Mouse (Mus musculus) cerebellum, adult 11 months (tissue): Measurements from ENCODE around the gene Lias.

Source experiments
- DNase-seq: peaks from one replicate; pipeline ENCODE4 v3.0.0; 2022

The Lias gene

DNA sequence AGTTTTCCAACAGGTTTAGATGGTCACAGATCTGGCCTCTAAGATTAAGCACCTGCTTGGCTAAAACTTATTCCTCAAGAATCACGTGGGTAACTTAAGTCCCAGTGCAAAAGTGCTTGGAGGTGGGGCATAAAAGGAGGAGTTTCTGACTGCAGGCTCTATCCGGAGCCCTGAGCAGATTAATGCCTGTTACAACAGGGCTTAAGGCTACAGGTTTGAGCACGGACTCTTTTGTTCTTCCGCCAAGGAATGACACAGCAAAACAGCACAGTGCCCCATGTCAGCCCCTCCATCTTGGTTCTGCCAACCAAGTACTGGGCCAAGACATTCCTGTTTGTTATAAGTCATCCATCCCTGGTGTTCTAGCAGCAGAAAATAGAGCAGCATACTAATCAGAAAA is 37.0 kb downstream of the Lias start:
- no peak for DNase-seq

DNA sequence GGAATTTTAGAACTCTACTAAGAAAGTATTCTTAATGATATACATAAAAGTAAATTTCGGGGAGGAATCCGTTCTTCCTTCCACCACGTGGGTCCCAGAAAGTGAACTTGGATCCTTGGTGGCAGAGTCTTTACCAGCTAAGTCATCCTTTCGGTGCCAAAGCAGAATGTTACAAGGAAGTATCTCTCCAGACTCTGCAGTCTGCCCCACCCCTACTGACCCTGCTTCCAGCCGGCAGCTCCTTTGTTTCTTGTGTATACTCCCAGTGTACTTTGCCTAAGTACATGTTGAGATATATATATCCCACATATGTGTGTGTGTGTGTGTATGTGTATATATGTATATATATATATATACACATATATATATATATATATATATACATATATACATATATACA is 38.1 kb downstream of the Lias start:
- no peak for DNase-seq

DNA sequence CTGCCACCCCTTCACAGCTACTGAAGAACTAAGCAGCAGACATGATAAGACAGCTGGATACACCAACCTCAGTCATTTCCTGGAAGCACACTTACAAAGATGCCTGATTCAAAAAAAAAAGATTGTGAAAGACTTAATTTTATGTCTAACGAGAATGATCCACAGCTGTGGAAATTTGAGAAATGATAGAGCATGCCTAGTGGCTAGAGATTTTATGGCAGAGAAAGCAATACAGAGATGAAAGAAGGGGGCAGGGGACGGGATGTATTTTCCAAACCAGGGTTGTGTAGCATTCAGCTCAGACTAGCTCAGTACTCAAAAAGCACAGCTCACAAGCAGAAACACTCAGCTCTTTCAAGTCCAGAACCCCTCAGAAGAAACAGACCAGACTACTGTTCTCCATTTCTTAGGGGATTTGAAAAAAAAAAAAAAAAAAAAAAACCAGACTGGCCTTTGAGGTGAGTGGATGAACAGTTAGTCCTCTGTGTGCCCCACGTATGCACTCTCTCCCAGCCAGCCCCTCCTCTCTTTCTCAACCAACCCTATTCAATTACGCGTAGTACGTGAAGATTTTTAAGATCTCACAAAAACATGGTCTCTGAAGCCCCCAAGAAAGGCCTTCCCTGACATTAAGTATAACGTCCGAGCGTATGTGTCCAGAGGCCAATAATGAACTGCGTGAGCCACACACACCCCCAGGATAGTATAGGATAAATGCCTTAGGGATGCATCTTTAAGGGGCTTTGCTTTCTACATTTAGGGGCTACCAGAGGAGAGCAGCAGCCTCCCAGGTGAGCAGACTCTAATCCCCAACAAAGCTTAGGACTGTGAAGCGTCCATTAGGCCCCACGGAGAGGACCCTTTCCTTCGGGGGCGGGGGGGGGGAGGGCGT is 43.4 kb downstream of the Lias start:
- DNase-seq, result no peak

DNA sequence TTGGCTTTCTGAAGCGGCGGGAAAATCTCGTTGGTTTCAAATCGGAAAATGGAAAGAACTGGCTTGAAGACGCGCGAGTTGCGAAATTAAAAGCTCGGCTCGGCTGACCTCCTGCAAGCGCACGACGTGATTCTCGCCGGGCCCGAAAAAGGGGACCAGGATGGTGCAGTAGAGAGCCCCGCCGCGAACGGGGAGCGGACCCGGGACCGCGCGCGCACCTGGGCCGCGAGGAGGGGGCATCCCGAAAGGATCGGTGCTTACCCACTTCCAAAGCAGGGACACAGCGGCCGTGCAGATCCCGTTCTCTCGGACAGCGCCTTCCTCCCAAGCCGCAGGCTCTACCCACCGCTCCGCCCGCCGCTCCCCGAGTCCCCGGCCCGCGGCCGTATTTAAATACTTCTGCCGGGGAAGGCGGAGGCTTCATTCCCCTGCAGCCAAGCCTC is 44.1 kb downstream of the Lias start:
- no peak for DNase-seq

DNA sequence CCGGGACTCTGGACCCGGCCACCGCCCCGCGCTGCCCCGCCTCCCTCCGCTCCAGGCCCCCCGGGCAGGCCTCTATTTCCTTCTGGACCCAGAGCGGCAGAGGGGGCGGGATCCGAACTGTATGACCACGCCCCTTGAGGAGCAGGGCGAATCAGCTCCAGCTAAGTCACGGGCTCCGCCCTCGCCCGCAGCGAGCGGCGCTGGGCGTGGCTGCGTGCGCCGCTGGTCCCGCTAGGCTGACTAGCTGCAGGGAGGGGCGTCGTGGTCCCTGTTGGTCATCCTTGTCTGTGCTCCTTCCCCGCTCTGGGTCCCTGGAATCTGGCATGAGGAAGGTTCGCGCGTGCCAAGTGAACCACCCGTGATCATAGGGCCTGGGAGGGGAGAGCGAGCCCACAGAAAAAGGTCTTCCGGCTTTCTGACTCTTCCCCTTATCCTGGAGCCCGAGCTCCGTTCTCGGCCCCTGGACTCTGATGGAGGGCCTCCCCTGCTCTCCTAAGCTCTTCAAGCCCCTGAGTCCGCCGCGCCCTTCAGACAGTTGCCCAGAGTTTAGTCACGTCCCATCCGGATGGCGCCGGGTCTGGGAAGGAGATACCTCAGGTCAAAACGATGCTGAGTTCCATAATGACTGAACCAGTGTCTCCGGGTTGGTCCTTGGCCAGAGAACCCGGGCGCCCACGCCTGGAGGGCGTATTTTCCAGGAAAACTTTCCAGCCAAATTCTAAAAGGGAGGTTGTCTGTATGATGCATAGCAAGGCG is 44.7 kb downstream of the Lias start, which contains the start of gene Ugdh:
Gene Ugdh (minus strand): TSS at position 144 of the 756 bp plus-strand sequence.
- peak; percentile 97 for DNase-seq

DNA sequence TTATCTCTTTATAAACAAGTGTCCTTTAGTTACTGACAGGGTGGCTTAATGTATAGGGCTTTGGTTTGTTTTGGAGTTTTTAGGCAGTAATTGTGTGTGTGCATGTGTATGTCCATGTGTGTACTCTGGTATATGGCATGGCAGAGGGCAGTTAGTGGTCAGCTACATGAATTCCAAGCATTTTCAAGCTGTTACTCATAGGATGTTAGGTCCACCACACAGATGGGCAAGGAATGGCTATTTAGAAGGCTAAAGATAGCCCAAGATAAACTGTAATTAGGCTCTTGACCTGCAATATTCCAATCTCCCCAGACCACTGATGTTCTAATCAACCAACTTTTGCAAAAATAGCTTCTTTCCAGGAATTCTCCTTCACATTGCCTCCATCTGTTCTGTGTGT is 46.7 kb downstream of the Lias start:
- DNase-seq, result no peak

DNA sequence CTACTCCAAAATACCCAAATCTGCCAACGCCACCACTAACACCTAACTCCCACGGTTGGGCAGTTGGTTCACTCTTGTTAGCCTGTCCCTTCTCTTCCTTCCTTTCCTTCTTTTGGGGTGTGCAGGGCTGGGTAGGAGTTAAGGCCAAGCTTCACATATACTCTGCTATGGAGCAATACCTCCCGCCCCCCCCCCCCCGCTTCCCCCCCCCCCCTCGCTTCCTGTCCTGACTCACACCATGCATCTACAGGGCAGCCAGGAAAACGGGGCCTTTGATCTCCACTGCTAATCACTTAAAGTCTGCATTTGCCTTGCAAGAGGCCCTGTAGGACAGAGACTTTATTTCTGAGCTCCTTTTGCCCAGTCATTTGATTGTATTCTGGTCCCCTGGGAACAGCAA is 53.7 kb downstream of the Lias start:
- no peak for DNase-seq

DNA sequence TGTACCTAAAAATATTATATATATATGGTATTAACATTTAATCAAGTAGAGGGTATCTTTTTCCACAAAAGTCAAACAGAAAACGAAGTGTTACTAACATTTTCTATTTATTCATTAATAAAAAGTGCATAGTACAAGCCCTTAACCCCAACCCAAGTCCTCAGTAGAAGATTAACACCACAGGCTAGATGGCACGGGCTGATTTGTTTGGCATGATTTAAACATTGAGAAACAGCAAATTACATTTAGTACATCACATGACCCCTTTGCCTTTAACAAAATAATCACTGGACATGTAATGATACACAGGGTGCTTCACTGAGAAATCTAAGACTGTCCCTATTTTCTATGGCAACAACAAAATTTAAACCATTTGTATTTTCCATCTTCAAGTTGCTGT is 55.5 kb downstream of the Lias start:
- DNase-seq, result no peak

DNA sequence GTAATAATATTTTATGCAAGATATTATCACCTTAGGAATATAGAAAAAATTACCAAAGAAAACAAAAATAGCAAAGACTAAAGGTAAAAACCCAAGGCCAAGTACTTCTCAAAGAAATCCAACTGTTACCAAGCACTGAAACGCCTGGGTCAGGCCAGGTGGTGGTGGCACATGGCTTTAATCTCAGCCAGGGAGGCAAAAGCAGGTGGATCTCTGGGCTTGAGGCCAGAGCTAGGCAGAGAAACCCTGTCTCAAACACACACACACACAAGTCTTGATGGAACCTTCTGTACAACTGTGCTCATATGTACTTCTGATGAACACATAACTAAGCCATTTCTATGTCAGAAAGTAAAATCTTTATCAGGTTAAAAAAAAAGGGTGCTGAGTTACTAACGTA is 56.5 kb downstream of the Lias start:
- peak; percentile 79 for DNase-seq

DNA sequence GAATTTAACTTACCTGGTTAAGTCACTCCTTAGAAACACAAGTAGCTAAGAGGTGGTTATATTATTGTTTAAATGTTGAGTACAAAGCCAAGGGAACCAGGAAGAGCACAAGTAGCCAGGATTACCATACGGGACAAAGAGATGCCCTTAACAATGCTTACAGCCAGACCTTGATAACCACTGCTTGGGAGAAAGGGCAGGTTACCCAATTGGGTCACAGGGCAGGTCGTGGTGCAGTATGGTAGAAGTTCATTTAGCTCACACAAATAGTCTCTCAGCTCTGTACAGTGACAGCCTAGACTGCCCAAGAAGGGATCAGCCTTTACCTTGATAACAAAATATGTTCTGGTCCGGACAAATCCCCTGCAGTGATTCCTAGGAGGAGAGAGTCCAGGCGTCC is 57.6 kb downstream of the Lias start:
- DNase-seq, result no peak

DNA sequence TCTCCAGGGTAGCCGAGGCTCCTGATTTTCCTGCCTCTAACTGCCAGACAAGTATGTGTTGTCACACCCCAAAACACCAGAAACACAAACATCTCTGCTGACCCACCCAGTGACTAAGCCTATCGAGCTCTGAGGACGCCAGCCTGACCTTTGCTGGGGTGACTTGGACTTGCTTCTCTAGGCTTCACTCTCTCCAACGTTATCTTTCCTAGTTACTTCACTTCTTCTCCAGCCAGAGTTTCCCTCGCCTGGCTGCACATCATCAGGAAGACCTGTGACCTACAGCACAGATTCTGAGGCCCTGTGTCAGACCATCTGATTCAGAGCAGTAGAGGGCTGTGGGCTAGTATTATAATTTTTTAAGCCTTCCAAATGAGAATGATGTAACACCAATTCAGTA is 63.5 kb downstream of the Lias start:
- DNase-seq, result no peak

DNA sequence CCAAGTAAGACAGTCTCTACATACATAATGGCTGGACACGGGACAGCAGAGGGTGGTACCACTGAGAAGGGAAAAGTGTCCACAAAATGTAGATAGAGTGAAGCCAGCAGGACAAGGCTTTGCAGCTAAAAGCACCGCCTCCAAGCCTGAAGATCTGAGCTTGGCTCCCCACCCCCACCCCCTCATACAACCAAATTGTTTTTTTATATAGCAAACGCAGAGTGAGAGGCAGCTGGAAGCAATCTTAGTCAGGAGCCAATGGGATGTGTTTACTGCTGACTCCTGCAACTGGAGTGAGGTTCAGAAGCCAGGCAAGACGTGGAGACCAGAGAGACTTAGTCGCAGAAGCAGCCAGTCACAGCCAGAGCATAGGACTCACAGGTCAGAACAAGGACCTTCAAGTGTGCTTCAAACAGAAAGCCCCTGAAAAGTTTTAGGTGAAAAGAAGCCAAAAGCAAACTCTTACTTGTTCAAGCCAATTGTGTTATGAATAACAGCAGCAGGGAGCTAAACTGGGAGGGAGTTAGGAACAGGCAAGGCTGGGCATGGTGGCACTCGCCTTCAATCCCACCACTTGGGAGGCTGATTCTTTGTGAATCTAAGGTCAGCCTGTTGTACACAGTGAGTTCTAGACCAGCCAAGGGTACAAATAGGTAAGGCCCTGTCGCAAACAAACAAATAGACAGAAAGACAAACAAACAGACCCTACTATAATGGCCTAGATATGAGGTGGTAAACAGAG is 66.0 kb downstream of the Lias start:
- DNase-seq, result no peak

DNA sequence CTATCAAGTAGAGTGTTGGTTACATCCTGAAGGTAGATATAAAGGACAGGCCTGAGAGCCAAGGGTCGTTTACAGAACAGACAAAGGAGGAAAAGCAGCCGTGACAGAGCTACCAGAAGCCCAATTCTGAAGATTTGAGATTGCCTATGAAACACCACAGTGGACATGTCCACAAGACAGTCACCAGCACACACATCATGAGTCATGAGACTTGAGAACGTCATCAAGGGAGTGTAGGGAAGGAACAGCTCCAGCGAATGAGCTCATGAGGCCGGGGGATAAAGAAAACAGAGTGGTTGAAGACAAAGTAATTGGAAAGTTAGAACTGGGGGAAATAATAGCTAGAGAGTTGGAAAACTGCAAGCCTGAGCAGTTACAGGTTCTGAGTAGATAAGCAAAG is 66.5 kb downstream of the Lias start:
- DNase-seq, result no peak

DNA sequence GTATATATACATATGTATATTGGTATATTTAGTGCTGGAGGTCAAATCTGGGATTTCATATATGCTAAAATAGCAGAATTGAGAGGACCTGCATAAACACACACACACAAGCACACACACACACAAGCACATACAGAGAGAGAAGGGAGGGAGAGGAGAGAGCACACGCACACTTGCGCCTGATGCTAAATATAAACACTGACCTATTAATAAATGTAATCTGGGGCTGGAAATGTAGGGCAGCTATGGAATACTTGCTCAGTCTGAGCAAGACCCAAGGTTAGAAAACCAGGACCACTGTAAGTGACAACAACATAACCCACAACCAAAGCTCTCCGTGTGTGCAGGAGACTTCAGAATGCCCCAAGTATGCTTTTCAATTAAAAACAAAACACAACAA is 68.2 kb downstream of the Lias start:
- DNase-seq, result no peak
